Mouse (Mus musculus) heart, embryonic 16.5 days (tissue): ENCODE measurements around the gene Fam50a. TPM values are rescaled to one million over a fixed set of nuclear protein-coding genes. Genes with fewer than 3 reads are reported as not detected.

Experiments used
- ATAC-seq: fragments of 200-750 bp; cut with Nextera tagmentation; replicated peaks from 2 replicates; pipeline ENCODE4 v1.8.0; 2017; ENCODE audit warnings: moderate number of reproducible peaks; ENCODE audit not compliant: insufficient read depth, low FRiP score; ENCODE audit errors: extremely low read depth
- H3K27ac ChIP-seq: fragments of 300-500 bp; sonication (generic); 2 replicates; pipeline ENCODE4 v1.5.1; 2014; ENCODE audit warnings: mild to moderate bottlenecking, low read length, control low read depth, moderate library complexity
- H3K27me3 ChIP-seq: fragments of 300-500 bp; sonication (generic); 2 replicates; pipeline ENCODE4 v1.6.1; 2014; ENCODE audit warnings: low read length, mixed read lengths; ENCODE audit not compliant: control insufficient read depth, insufficient read depth
- H3K36me3 ChIP-seq: fragments of 300-500 bp; sonication (generic); 2 replicates; pipeline ENCODE4 v1.6.1; 2014; ENCODE audit not compliant: control insufficient read depth, insufficient read depth
- H3K4me1 ChIP-seq: fragments of 300-500 bp; sonication (generic); 2 replicates; pipeline ENCODE4 v1.6.1; 2014; ENCODE audit warnings: low read length, mixed read lengths; ENCODE audit not compliant: control insufficient read depth, insufficient read depth
- H3K4me2 ChIP-seq: fragments of 300-500 bp; sonication (generic); 2 replicates; pipeline ENCODE4 v1.6.1; 2014; ENCODE audit warnings: low read depth, mild to moderate bottlenecking, control low read depth, low read length
- H3K4me3 ChIP-seq: fragments of 300-500 bp; sonication (generic); 2 replicates; pipeline ENCODE4 v1.5.1; 2014; ENCODE audit warnings: mild to moderate bottlenecking, control low read depth, low read length
- H3K9ac ChIP-seq: fragments of 300-500 bp; sonication (generic); 2 replicates; pipeline ENCODE4 v1.6.1; 2014; ENCODE audit warnings: low read length, control low read depth
- H3K9me3 ChIP-seq: fragments of 300-500 bp; sonication (generic); replicated peaks from 2 replicates; pipeline ENCODE4 v1.6.1; 2016; ENCODE audit warnings: low read length; ENCODE audit not compliant: control insufficient read depth
- WGBS: fragments of 180-500 bp; shearing (Covaris S2); extraction: QIAGEN DNeasy Blood & Tissue Kit; methylation state at CpG from one replicate; pipeline ENCODE4 v1.1.7; 2014; 5-methylcytosine and 5-hydroxymethylcytosine counted together
- polyA plus RNA-seq: library from polyadenylated mRNA; unstranded; fragments of >200 nt; fragmentation: Nextera tagmentation; extraction: Ambion mirVana; gene quantifications from 2 replicates; pipeline ENCODE4 v1.2.1, GENCODE M21; 2015

Fam50a gene
- polyA plus RNA-seq, 1 experiment from 2014 or later = 56.6 TPM

DNA sequence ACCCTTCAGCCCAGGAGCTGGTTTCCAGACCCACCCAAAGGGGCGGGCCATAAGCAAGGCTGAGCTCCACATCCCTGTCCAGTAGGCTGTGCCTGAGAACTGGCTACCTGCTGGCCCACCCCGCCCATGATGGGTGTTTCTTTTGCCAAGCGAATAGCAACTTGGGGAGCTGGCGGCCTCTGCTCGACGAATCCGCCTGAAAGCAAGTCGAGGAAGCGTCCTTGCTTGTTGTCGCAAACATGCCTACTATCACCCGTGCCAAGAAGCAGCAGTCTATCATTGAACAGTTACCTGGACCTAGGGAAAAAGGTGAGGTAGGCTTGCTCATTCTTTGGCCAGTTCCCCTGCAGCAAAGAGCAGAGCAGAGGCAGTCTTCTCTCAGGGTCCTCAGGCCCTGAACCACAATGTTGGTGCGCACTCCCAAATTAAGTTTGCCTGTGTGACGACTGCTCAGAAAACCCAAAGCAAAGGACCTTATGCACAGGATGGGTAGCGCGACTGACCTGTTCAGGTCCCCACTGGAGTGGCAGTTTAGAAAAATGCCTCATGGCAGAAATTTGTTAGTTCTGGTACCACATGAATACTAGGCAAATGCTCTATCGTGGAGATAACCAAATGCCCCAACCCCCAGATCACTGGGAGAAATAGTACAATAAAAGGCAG, 31.0 kb upstream of the Fam50a start, which contains the start of the genes Taz and Dnase1l1:
Gene Taz (plus strand): TSS at position 181 of the 663 bp plus-strand sequence.
Gene Dnase1l1 (minus strand): TSS at position 606 of the 663 bp plus-strand sequence.
- no peaks in the 10 kb centered on the region for H3K36me3 ChIP-seq
- H3K4me3 ChIP-seq = peak within 1 kb of the TSS; percentile 67
- peaks cover 3% of the 10 kb centered on the region; the same call in 1 of the 2 replicates for H3K4me1 ChIP-seq
- H3K27ac ChIP-seq = peak within 1 kb of the TSS; percentile 93
- ATAC-seq = peak; percentile 89
- no peaks in the 10 kb centered on the region for H3K9me3 ChIP-seq
- peak within 1 kb of the TSS; percentile 79 for H3K4me2 ChIP-seq
- 18% methylated on average over 16 of the region's 16 CpGs for WGBS
- no peaks in the 10 kb centered on the region for H3K27me3 ChIP-seq
- H3K9ac ChIP-seq = peak within 1 kb of the TSS; percentile 78

DNA sequence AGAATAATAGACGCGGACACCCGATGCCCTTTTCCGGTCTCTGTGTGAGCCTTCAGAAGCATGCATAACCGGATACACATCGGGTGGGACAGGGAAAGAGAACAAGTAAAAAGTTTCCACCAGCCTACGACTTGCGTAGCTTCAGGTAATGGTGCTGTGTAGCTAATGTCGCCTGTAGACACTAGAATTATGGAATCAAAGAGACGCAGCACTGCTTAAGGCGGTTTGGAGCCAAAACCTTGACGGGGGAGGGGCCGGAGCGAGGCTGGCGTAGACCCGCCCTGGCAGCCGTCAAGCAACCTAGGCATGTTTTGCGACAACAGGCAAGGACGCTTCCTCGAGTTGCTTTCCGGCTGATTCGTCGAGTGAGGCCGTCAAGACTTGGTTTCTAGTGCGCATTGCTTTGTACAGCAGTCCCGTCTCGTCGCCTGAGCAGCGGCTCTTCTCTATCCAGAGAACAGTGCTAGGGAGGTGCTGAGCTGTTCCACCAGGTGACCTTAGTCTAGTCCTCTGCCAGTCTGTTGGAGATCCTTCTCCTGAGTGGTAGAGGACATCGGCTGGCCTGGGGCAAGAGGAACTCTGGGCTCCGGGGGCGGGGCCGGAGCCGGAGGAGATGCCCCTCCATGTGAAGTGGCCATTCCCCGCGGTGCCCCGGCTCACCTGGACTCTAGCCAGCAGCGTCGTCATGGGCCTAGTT, 30.3 kb upstream of the Fam50a start:
- H3K9me3 ChIP-seq = no peaks in the 10 kb centered on the region
- H3K4me3 ChIP-seq = peak overlapping the region; percentile 67
- peak overlapping the region; percentile 93 for H3K27ac ChIP-seq
- 16% methylated on average over 39 of the region's 39 CpGs for WGBS
- peak; percentile 68 for ATAC-seq
- peaks cover 3% of the 10 kb centered on the region; the same call in 1 of the 2 replicates for H3K4me1 ChIP-seq
- peak overlapping the region; percentile 79 for H3K4me2 ChIP-seq
- peak overlapping the region; percentile 78 for H3K9ac ChIP-seq
- H3K27me3 ChIP-seq = no peaks in the 10 kb centered on the region
- H3K36me3 ChIP-seq = no peaks in the 10 kb centered on the region

DNA sequence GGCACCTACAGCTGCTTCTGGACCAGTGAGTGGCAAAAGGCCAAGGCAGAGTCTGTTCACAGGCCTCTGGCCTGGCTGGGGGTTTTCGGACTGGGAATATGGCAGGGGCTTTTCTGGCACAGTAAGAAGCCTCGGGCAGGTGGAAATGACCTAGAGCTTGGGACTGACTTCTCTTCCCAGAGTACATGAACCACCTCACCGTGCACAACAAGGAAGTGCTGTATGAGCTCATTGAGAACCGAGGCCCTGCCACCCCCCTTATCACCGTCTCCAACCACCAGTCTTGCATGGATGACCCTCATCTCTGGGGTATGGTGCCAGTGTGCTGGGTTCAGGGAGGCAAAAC, 29.8 kb upstream of the Fam50a start:
- 25% methylated on average over 5 of the region's 5 CpGs for WGBS

DNA sequence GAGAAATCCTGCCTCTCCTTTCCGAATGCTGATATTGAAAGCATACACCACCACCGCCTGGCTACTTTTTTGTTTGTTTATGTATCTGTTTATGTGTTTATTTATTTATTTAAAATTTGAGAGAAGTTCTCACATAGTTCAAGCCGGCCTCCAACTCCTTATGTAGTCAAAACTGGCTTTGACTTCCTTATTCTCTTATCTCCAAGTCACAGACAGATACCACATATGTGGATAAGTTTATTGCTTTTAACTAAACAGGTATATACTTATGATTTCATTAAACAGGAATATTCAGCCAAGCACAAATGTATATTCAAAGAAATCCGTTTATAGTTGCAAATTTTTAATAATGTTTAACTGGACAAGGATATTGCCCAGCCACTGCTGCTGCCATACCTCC, 19.4 kb upstream of the Fam50a start:
- Histone ChIP-seq H3K4me1 (0 out of 2 replicates have a peak, but pooled peaks cover 3% of the 10 kb centered on the region), H3K36me3 (peaks cover 4% of the 10 kb centered on the region; the same call in 1 of the 2 replicates), H3K4me2 (no peak overlapping the region), H3K27ac (no peak overlapping the region), H3K27me3 (no peaks in the 10 kb centered on the region), H3K9me3 (no peaks in the 10 kb centered on the region), H3K9ac (no peak overlapping the region), H3K4me3 (no peak overlapping the region)
- ATAC-seq = no peak
- 76% methylated on average over 4 of the region's 4 CpGs for WGBS

More for the DNA sequence above, 29.8 kb upstream of the Fam50a start:
- Histone ChIP-seq H3K9me3 (no peaks in the 10 kb centered on the region), H3K36me3 (peaks cover 2% of the 10 kb centered on the region; the same call in 1 of the 2 replicates), H3K4me1 (peaks cover 3% of the 10 kb centered on the region; the same call in 1 of the 2 replicates), H3K4me3 (peak overlapping the region; percentile 67), H3K27ac (peak overlapping the region; percentile 93), H3K4me2 (peak overlapping the region; percentile 79), H3K9ac (peak overlapping the region; percentile 78), H3K27me3 (no peaks in the 10 kb centered on the region)
- ATAC-seq = no peak; the same call in 1 of the 2 replicates

DNA sequence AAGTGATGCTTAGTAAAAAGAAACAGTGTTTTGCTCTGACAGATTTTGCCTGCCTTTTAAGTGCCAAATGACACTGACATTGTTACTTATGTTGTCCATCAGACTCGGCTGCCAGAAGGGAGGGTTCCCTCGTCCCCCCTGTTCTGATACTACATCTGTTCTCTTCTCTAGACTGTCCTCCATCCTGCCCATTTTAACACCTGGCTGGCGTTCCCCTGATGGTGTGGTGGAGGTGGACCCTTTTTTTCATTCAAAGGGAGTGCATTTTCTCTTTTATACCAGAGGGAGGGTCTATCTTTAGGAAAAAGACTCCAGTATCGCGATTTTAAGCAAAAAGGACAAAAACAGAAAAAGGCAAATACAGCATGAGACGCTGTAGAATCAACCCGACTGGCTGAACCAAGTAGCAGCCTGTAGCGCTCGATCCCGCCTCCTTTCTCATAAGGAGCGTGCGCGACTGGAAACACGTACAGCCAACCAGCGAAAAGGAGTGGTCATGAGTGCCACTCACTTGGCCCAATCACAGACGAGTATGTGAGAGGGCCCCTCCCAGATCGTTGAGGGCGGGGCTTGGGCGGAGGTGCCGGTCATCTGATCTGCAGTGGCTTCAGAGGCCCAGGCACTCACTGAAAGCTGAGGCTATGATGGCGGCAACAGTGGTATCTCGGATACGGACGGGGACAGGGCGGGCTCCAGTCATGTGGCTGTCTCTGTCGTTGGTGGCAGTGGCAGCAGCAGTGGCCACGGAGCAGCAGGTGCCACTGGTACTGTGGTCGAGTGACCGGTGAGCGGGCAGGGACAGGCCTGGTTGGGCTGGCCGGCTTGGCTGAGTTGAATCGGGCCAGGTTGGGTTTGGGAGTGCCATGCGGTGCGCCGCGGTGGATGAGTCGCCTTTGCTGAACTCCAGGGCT, 16.0 kb upstream of the Fam50a start, which contains the start of gene Atp6ap1:
Gene Atp6ap1 (plus strand): TSS at position 560 of the 911 bp plus-strand sequence.
- Histone ChIP-seq H3K4me3 (peak within 1 kb of the TSS; percentile 73), H3K4me2 (peak within 1 kb of the TSS; percentile 73), H3K27ac (peak within 1 kb of the TSS; percentile 62), H3K9me3 (no peaks in the 10 kb centered on the region), H3K27me3 (no peaks in the 10 kb centered on the region), H3K9ac (peak within 1 kb of the TSS; percentile 84), H3K36me3 (peaks cover 6% of the 10 kb centered on the region; the same call in 1 of the 2 replicates), H3K4me1 (0 out of 2 replicates have a peak, but pooled peaks cover 3% of the 10 kb centered on the region)
- WGBS = 14% methylated on average over 37 of the region's 37 CpGs
- ATAC-seq = peak; percentile 97

DNA sequence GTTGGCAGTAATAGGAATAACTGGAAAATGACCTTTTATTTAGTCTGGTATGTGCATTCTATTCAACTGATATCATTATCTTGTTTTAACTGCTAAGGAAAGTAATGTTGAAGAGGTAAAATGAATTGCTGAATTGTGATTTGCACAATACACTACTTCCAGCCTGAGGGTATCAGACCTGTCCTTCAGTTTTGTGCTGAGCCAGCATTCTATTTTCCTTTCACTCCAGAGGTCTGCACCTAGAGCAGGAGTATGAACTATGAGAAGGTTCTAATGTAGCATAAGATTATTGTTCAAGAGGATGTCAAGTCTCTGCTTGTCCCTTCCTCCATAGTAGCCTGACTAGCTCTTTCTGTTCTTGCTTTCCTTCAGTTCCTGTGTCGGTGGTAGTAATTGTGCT, 14.5 kb upstream of the Fam50a start:
- Histone ChIP-seq H3K36me3 (peaks cover 7% of the 10 kb centered on the region), H3K27ac (no peak overlapping the region), H3K4me1 (0 out of 2 replicates have a peak, but pooled peaks cover 3% of the 10 kb centered on the region), H3K4me2 (no peak overlapping the region), H3K27me3 (no peaks in the 10 kb centered on the region), H3K9me3 (no peaks in the 10 kb centered on the region), H3K4me3 (no peak overlapping the region), H3K9ac (no peak overlapping the region)
- 62% methylated on average over 1 of the region's 1 CpGs for WGBS
- ATAC-seq = no peak

DNA sequence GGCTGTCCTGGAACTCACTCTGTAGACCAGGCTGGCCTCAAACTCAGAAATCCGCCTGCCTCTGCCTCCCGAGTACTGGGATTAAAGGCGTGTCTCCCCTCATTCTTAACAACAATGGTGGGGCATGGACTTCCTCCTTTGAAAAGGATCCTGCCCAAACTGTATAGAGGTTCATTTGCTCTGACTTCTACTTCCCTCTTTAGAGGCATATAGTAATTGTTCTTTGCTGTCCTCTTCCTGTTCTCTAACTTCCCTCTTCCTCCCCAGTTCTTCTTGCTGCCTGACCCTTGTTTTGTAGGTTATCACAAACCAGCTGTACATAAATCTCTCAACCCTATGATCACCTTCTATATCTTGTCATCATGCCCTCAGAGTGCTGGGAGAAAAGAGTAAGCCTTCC, 13.1 kb upstream of the Fam50a start:
- peaks cover 10% of the 10 kb centered on the region for H3K36me3 ChIP-seq
- no peak for ATAC-seq
- no peak overlapping the region for H3K4me2 ChIP-seq
- H3K27me3 ChIP-seq = no peaks in the 10 kb centered on the region
- H3K4me1 ChIP-seq = peaks cover 5% of the 10 kb centered on the region; the same call in 1 of the 2 replicates
- no peak overlapping the region for H3K4me3 ChIP-seq
- no peaks in the 10 kb centered on the region for H3K9me3 ChIP-seq
- H3K9ac ChIP-seq = no peak overlapping the region
- no peak overlapping the region for H3K27ac ChIP-seq
- 77% methylated on average over 3 of the region's 3 CpGs for WGBS

DNA sequence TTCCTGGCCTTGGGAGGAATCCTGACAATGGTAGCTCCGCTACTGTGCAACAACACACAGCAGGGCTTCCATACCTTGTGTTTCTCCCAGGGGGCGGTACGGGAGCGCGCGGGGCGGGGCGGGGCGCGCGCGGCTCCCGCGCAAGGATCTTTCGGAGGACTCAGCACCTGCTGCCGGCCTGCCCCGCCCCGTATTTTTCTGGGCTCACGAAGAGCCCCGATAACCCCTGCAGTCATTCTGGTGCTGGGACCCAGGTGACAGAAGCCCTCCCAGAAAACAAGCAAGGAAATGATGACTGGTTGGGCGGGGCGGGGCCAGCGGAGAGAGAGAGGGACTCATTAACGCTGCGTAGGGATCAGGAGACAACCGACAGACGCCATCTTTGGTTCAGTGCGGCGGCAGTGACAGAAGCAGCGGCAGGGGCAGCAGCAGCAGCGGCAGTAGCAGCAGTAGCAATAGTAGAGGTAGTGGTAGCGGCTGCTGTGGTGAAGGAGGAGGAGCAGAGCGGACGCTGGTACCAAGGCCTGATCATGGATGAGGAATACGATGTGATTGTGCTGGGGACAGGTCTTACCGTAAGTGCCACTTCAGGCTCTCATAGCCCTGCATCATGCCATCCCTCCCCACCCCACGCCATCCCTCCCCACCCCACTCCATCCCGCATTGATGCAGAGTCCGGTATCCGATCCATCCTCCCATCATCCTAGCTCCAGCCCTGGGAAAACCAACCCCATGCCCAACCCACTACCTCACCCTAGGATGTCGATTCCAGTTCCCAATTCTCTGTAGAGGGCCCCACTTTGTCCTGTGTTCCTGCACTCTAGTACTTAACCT, 7.7 kb upstream of the Fam50a start, which contains the start of gene Gdi1:
Gene Gdi1 (plus strand): TSS at position 132 of the 834 bp plus-strand sequence.
- peak; percentile 84 for ATAC-seq
- Histone ChIP-seq H3K36me3 (peaks cover 26% of the 10 kb centered on the region), H3K4me3 (peak within 1 kb of the TSS; percentile 67), H3K27me3 (no peaks in the 10 kb centered on the region), H3K9ac (peak within 1 kb of the TSS; percentile 80), H3K27ac (peak within 1 kb of the TSS; percentile 94), H3K9me3 (no peaks in the 10 kb centered on the region), H3K4me1 (peaks cover 10% of the 10 kb centered on the region), H3K4me2 (peak within 1 kb of the TSS; percentile 75)
- 7% methylated on average over 38 of the region's 41 CpGs for WGBS
